Mouse (Mus musculus) heart, adult 8-10 months (tissue): Measurements from ENCODE around the gene Skor1. TPM values are rescaled to one million over a fixed set of nuclear protein-coding genes. Genes with fewer than 3 reads are reported as not detected.

ENCODE experiments used
- DNase-seq: peaks from one replicate; pipeline ENCODE4 v3.0.0; 2022; ENCODE audit warnings: low spot score
- total RNA-seq, 4 experiments: library from RNA; stranded (reverse); gene quantifications; 2 replicates each; pipeline ENCODE4 v1.2.4; 2022

The Skor1 gene
- total RNA-seq, 4 experiments from 2014 or later: 0.08 to 0.20 (median 0.12) TPM; not detected in 1

- no peak for DNase-seq
Measured at GRCm38 (mm10) chr9:63092567-63092966, 56.2 kb downstream of the Skor1 start.

GRCm38 (mm10) chr9:63091971-63092528 lies 56.7 kb downstream of the Skor1 start:
- peak; percentile 72 for DNase-seq

- DNase-seq: peak; percentile 55
Measured at GRCm38 (mm10) chr9:63091101-63091921, 57.5 kb downstream of the Skor1 start.

GRCm38 (mm10) chr9:63089141-63089540 lies 59.6 kb downstream of the Skor1 start:
- no peak for DNase-seq

Other genes starting within 250 kb of the Skor1 start
- gene Pias1, start 161.0 kb downstream of the Skor1 start, total RNA-seq: 10 to 100 TPM; 25.6 to 29.2 (median 26.2) TPM
- 10 to 100 TPM; 16.9 to 19.7 (median 18.2) TPM for gene Map2k5, start 228.9 kb upstream of the Skor1 start, total RNA-seq